Mouse (Mus musculus) c-Kit-positive CD71-negative TER-119-negative erythroid progenitor cells, embryonic 14.5 days (primary cell): ENCODE measurements around the gene Tmem184a.

Experiments used
- DNase-seq: peaks from one replicate; pipeline ENCODE4 v3.0.0-alpha.2; 2013; ENCODE audit warnings: low read depth

Gene Tmem184a

DNA sequence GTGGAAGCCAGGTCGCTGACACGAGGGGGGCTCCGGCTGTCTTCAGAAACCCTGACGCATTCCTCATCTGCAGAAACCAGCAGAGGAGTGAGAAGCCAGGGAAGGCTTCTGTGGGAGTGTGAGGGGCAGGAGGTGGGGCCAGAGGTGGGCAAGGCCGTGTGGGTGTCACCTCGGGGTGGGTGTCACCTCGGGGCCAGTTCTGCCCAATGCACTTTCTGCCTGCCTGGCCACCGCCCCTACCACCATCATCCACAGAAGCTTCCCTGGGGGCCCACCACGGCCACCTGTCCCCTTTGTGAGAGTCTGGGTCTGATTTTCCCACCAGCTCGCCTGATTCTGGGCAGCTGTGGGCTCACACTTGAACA, 6.6 kb downstream of the Tmem184a start:
- no peak for DNase-seq

DNA sequence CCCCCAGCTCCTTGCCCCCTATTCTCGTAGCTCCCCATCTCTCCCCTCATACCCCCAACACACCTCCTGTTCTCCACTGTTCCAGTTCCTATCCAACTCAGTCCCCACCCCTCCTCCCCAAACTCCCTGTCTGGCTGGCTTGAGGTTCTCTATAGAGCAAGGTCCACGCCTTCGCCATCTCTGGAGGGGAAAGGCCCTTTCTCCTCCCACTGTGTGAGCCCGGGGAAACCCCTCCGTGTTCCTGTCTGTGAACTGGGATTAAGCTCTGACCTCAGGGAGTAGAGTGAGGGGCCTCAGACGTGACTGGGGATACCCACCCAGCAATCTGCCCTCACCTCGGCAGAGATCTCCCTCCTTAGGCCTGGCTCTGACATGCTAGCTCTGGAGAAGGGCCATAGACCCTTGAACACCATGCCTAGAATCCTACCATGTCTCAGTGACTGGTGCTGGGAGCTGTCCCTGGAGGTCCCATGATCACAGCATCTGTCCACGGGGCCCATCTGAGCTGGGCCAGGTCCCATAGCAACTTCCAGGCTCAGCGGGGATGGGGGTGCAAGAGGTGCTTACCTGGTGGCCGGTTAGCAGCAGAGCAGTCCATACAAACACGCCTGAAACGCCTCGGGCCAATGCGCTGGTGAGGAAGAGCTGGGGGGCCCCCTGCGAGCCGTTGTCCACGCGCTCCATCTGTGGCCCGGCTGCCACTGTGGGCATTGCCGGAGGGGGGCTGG, 7.2 kb downstream of the Tmem184a start:
- DNase-seq: no peak

DNA sequence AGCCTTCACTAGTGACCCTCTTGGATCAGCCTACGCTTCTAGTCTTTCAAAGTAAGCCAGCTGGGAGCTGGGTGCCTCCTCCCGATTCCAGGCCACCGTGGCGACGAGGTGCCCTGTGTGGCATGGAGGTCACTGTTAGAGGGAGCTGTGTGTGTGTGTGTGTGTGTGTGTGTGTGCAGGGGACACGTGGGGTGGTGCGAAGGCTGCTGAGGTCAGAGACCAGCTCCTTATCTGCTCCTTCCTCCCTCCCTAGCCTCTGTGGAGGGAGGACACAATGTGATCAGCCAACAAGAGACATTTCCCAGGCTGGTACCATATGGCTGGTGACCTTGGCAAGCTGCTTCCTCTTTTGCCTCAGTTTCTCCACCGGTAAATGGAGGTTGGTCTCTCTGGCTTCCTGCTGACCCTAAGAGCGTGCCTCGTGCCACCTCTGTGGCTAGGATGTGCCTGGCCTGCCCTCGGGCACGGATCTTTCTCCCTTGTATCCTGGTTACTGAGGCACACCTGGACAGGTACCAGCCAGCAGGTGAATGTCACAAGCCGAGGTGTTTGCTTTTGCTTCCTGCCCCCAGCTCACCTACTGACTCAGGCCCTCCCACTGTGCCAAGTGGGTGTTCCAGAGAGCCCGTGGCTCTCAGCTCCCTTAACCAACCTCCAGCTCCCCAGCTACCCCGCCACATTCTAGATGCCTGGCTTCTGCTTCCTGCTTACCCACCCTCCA, 7.9 kb downstream of the Tmem184a start:
- DNase-seq: no peak

DNA sequence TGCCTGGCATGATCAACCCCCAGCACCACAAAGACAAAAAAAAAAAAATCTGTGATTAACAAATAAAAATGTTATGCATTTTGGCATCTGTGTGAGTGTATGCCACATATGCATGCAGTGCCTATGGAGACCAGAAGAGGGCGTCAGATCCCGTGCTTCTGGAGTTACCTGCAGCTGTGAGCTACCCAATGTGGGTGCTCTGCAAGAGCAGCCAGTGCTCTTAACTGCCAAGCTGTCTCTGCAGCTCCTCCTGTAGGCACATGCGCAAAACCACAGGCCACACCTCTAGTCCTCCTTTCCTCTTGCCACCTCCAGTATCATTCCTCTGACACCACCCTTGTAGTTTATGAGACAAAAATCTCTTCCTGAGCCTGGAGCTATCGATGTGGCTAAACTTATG, 10.3 kb downstream of the Tmem184a start:
- no peak for DNase-seq

DNA sequence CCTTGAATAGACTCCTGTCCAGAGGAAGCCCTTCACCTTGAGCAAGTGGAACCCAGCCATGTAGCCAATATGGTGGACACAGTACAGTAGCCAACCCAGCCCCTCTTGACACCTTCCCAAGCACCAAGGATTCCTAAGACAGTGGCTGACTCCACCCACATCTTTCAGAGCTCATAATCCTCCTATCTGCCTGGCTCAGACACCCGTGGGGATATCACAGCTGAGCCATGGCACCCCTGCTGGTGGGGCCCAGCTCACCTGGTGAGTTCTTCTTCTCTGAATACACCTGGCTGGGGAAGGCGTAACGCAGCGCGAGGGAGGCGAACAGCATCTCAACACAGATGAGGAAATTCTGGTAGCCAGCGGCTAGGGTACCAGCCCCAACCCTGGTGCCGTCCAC, 13.8 kb downstream of the Tmem184a start:
- no peak for DNase-seq

DNA sequence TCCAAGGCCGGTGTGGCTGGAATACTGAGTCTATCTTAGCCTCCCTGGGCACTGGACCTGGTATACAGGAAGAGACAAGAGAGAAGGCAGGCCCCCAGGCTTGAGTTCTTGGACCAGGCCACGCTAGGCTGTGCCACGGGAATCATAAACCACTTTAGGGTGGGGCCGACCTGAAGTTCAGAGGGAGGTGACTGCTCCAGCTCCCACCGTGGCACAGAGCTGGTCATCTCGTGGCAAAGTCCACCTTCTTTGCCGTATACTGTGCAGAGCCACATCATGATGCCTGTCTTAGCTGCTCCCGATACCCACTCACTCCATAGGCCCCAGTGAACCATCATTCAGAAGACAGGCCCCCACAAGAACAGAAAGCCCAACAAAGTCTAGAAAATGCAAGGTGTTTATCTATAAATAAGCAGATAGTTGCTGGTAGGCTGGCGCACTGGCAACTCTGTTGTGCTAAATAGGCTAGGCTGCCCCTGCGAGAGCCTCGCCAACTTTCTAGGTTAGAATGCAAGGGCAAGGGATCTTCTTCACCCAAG, 15.1 kb downstream of the Tmem184a start:
- no peak for DNase-seq

DNA sequence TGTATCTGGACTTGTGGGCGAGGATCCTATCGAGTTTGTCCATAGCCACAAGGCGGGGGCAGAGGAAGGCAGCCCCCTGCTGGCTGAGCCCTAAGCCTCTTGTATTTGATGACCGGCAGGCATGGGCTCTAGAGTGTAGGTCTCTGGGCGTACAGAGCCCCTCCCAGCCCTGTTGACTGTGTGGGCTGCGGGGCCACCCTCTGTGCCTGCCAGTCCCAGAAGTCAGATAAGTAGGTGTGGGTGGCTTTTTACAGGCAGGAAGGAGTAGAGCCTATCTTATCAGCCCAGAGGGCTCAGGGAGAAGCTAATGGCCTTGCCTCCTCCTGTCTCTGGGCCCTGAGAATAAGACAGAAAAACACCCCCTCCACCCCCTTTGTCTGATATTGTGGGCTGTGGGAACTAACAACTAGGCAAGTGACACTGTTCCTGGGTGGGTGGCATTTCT, 15.6 kb downstream of the Tmem184a start:
- DNase-seq: no peak

DNA sequence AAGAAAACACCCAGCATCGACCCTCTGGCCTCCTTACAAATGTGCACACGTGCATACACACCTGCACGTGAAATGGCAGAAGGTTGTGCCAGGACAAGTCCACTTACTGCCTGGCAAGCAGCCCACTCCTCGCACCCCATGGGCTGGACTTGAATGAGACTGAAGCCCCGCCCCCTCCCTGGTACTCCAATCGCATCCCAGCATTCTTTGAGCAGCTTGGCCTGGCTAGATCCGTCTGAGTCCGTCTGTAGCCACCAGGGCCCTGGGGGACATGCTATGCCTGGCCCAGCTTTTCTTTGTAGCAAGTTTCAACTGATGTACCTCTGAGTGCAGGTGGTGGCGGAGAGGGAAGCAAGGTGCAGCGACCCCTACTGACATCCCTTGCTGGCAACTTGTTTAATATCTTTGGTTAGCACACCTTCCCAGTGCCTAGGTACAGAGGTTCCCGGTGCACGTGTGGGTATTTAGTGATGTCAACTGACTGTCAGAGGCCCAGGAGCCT, 16.1 kb downstream of the Tmem184a start:
- no peak for DNase-seq

DNA sequence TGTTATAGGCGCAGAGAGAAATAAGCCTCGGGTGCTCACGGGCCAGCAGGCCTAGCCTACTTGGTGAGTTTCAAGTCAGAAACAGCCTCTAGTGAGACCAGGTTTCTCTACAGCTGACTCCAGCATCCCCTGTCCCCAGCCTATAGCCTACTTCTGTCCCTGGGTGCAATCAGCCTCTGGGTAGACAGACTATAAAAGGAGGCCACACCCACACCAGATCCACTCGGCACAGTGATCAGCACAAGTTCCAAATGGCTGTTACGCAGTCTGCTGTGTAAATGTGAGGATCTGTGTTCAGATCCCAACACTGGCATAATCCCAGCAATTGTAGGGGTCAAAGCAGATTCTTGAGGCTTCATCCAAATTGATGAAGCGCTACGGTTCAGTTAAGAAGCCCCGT, 16.6 kb downstream of the Tmem184a start:
- no peak for DNase-seq

DNA sequence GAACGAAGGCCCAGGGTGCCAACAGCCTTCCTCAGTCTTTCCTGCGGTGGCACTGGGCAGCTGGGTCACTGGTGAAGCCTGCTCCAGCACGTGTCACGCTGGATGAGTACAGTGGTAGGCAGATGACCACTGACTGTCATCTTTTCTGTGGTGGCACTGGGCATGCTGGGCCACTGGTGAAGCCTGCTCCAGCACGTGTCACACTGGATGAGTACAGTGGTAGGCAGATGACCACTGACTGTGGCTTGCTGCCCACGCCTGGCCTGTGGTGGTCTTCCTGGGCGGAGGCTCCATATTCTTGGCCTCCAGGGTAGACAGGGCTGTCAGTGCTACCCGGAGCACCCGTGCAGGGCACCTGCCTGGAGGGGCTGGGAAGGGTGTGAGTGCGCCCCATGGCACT, 17.8 kb downstream of the Tmem184a start:
- DNase-seq: no peak

DNA sequence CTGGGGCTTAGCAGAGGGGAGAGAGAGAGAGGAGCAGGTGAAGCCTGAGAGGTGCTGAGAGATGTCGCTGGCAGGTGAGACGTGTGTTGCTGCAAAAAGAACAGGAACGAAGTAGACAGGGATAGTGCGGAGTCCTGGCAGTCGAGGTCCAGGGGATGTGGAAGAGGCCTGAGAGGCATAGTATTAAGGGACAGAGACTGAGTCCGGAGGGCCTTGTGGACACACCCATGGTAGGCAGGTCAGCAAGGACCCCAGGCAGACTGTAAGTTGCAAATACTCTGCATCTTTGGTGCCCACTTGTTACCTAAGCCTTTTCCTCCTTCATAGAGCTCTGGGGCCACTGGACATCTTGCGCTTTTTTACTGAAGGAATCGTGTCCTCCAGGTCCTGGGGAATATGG, 18.5 kb downstream of the Tmem184a start:
- no peak for DNase-seq

DNA sequence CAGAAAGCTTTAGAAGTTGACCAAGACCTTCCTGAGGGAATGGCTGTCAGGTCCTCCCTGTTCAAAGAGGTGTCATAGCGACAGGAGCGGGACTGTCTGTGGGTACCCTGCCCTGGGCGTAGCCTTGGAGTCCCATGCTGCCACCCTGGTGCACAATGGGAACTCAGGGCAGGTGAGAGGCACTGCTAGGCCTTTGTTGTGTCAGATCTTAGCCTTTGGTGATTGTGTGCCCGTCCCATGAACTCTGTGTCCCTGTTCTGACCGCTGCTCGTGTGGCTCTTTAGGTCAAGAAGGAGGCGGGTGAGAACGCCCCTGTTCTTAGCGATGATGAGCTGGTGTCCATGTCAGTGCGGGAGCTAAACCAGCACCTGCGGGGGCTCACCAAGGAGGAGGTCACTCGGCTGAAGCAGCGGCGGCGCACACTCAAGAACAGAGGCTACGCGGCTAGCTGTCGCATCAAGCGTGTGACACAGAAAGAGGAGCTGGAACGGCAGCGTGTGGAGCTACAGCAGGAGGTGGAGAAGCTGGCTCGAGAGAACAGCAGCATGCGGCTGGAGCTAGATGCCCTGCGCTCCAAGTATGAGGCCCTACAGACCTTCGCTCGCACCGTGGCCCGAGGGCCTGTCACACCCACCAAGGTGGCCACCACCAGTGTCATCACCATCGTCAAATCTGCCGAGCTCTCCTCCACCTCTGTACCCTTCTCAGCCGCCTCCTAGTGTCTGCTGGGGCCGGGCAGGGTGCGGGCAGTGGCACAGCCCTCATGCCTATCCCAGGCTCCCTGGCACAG, 19.7 kb downstream of the Tmem184a start:
- no peak for DNase-seq

DNA sequence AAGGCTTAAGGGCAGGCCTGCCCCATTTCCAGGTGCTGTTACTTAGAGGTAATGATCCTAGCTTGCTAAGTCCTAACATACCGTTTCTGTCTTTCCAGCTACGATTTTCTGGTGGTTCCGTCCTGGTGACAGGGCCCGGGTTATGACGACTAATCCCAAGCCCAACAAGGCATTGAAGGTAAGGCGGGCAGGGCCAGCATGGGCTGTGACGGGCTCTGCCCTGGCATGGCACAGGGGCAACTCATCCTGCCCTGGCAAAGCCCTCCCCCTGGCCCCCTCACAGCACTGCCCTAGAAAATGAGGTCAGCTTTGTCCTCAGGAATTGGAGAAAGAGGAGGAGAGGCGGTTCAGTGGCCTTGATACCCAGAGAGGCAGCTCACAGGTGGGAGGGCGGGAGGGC, 20.7 kb downstream of the Tmem184a start:
- no peak for DNase-seq

DNA sequence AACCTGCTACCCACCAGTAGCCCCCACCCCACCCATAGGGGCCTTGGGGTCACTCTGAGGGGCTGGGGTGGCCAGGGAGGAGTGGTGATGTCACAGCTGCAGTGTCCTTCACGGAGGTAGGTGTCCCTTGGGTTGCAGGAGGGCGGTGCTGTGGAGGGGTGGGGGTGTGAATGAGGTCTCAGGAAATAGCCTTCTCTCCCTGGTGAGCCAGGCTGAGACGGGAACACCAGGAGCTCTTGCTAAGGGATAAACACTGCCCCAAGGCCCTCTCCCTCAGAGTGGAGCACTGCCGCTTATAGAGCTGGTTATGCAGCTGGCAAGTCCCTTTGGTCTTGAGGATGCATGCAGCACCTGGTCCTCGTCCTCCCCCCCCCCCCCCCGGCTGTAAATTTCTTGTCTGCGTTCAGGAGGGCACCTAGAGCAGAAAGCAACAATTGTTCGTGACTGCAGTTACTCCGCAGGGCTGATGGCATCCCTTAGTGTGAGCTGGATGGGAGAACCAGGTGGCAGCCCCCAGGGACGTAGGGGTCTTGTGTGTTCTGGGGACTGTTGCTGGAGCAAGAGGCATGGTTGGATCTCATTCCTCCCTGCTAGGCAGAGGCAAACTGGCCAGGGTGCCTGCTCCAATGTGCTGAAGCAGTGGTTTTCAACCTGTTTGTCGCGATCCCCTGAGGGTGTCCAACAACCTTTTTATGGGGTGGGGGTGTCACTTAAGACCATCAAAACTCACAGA, 21.4 kb downstream of the Tmem184a start:
- DNase-seq: no peak

DNA sequence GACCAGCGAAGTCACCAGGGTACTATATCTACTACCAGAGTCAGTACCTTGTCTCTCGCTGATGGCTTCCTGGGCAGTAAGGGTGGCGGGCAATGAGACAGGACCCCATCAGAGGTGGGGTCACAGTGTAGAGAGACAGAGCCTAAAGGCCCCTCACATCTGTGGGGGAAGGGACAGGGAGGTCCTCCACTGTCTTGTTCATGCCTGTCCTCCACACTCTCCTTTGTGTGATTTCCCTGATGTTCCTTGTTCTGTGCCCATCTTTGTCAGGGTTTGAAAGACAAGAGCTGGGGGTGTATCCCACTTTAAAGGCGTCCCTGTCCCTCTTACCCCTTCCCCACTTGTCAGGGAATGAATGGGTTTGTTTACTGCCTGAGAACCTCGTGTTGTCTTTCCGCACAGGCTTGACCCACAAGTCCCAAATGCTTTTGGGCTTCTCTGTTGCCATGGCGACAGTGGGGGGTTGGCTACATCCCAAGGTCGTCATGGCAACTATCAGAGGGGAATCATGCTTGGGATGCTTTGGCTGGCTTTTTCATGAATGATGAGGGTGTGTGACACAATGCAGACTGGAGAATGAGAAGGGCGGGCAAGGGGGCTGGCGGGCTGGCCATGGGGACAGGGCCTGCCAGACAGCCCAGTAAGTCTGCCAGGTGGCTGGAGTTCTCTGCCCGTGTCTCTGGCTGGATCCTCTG, 22.1 kb downstream of the Tmem184a start:
- DNase-seq: no peak

DNA sequence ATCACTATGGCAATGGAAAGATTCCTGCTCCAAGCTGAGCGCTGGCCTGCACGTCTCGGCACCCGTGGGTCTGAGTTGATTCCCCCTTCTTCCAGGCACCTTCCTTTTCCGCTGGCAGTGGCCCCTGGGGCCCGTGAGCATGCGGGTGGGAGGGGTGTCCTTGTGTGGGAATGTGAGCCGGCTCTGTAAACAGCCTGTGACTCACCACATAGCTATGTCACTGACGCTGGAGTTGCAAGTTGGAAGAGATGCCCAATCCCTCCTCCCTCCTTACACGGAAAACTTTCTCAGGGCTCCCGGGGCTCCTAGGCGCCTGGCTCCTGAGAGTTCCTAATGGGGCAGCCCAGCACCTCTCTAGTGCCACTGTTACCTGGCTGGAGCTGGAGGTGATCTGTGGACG, 22.8 kb downstream of the Tmem184a start:
- no peak for DNase-seq

DNA sequence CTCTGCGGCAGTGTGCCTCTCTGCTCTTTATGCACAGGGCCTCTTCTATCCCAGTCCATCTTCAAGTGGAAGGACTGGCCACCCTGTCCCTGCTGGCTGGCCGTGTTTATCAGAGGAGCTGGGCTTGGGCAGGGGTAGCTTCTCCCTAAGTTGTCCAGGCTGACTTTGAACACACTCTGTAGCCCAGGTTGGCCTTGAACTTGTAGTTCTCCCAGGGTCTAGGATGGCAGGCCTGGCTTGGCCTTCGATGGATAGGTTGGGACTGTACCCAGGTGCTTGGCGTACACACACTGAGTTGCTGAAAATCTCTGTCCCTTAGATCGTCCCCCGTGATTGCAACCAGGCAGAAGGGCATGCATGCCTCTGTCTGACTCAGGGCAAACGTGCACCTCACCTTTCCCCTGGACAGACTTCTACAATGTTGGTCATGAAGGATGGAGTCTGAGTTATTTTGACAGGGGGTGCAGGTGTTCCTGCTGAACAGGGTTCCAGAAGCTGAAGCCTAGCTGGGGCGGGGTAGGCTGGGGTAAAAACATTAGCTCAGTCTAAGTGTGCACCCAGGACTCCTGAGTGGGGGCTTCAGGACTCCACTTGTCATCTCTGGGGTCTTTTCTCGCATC, 23.6 kb downstream of the Tmem184a start:
- no peak for DNase-seq

DNA sequence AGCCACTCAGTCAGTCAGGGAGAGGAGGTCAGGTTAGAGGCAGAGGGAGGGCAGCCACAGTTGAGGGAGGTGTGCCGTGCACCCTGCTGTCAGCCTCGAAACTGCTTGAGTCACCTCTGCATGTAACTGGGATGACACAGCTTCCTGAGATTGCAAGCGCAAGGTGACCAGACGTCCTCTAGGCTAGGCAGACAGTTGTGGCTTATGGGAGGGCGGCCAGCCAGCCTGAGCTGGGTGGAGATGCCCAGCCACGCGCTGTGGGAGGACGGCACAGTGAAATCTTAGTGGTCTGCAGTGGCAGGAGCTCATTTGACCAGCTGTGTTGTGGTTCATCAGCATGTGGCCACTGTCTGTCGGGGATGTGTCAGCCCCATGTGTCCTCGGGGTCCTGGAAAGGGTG, 24.8 kb downstream of the Tmem184a start:
- DNase-seq: no peak

DNA sequence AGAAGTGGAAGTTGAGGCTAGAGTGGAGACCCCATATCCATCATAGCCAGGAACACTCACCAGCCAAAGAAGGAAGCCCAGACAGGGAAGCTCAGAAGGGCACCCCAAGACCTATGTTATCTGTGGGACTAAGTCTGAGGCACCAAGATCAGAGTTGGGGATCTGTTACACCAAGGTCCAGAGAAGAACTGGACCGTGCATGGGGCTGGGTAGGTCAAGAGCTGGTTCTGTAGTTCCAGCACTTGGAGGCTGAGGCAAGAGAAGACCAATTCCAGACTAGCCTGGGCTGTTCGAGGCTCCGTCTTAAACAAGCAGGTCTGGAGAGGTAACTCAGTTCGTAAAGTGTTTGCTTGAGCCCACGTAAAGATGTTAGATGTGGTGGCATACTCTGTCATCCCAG, 25.6 kb downstream of the Tmem184a start:
- no peak for DNase-seq

DNA sequence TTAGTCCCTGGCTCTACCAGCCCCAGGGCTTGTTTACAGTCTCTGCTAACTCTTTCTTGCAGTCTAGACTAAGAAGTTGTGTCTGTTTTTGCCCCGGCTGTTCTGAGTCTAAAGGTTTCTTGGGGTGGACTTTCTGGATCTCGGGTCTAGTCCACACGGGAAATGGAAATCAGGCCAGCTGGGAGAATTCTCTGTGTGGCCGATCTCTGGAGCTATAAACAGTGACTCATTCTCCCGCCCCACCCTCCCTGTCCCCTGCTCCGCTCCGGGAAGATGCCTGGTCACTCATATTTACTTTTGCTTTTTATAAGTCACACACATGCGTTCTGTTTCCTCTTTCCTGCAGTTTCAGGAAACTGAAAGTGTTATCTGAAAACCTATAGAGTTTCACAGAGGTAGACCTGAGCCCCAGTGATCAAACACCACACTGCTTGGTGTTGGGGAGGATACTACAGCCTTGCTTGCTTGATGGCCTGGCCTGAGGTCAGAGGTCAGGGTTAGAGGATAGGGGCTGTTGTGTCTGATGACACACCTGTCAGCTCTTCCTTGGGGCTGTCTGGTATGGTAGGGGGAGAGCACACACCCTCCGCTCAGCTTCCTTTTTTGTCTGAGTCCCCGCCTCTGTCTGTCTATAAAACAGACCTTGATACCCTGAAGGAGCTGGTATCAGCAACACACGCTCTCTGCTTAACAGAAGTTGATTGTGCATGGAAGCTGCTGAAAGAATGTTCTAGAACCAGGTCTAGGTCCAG, 26.2 kb downstream of the Tmem184a start:
- no peak for DNase-seq
